ENCODE assay signal across 7 mouse cellular contexts in genomic region chr17:47508012-47508608, GRCm38 (mm10). TPM values are rescaled to one million over a fixed set of nuclear protein-coding genes. Genes with fewer than 3 reads are reported as not detected.
A peak's percentile ranks its signal among the peaks of the same experiment; 100 is the strongest.
DNase-seq lines count a peak whose midpoint lies in the region; ATAC-seq and TF ChIP-seq lines count a peak whose summit lies in the region.

No protein-coding gene starts in this region.

- no peak overlapping the region for H3K9ac ChIP-seq in hindbrain, postnatal 0 days (replicated peaks; ENCODE audit: low read length)

- peaks cover 31% of the 10 kb centered on the region for H3K36me3 ChIP-seq in G1E (replicated peaks)
- H3K36me3 ChIP-seq in hindbrain, postnatal 0 days (ENCODE audit: insufficient read depth, low read length): no peaks in the 10 kb centered on the region
- no peaks in the 10 kb centered on the region for H3K36me3 ChIP-seq in macrophage (ENCODE audit: inconsistent target)

- intact Hi-C loops in left cerebral cortex, adult 2 months (cut with DNase I): loop anchor here (10.0 kb wide), 1 partner anchor 363 kb away; no protein-coding TSS in a partner anchor

- no peaks in the 10 kb centered on the region for H3K9me3 ChIP-seq in G1E (replicated peaks)
- H3K9me3 ChIP-seq in hindbrain, postnatal 0 days (ENCODE audit: low read length): no peaks in the 10 kb centered on the region

- TF ChIP-seq CTCF in G1E (IDR thresholded peaks at IDR 0.05; ENCODE audit: low read depth, low read length): no peak
- TF ChIP-seq CTCF in hindbrain, postnatal 0 days (IDR thresholded peaks at IDR 0.05; ENCODE audit: low read depth): no peak
- TF ChIP-seq CTCF in left cerebral cortex, adult 2 months (IDR thresholded peaks at IDR 0.05): no peak

- peak; percentile 84 for DNase-seq in G1E (ENCODE audit: low spot score)
- peak; percentile 95 to 96 for DNase-seq in adrenal gland, postnatal 36 days
- peak; percentile 96 for DNase-seq in gastrocnemius, adult 18-20 months (ENCODE audit: low spot score)
- peak; percentile 72 for DNase-seq in hindbrain, postnatal 0 days (ENCODE audit: low spot score)
- peak; percentile 74 to 86 for DNase-seq in left cerebral cortex, adult 2 months (ENCODE audit: extremely low spot score in 1 of 2, low spot score in 2 of 2)
- DNase-seq in spleen, postnatal 4 days (ENCODE audit: low spot score in 2 of 2): peak; percentile 94

- ATAC-seq in G1E (ENCODE audit: extremely low read depth, insufficient number of reproducible peaks, low FRiP score, poor library complexity, severe bottlenecking): peak; percentile 77
- no peak; the same call in 1 of the 2 replicates for ATAC-seq in hindbrain, postnatal 0 days

- H3K4me2 ChIP-seq in hindbrain, postnatal 0 days (ENCODE audit: low read depth, low read length): peak overlapping the region; percentile 37; the same call in 1 of the 2 replicates

- WGBS in hindbrain, postnatal 0 days: 46% methylated on average over 12 of the region's 12 CpGs
- WGBS in macrophage (ENCODE audit: missing documents): under 1% methylated on average over 12 of the region's 12 CpGs

- H3K4me3 ChIP-seq in G1E (ENCODE audit: low read depth, low read length): peak overlapping the region; percentile 53; the same call in 1 of the 2 replicates
- H3K4me3 ChIP-seq in hindbrain, postnatal 0 days (ENCODE audit: low read length): no peak overlapping the region
- H3K4me3 ChIP-seq in left cerebral cortex, adult 2 months: 0 out of 2 replicates have a peak overlapping the region, but pooled peaks have one; percentile 9
- H3K4me3 ChIP-seq in macrophage (ENCODE audit: inconsistent target): peak overlapping the region; percentile 31

- H3K79me2 ChIP-seq in macrophage (ENCODE audit: inconsistent target): no peaks in the 10 kb centered on the region

- peak overlapping the region; percentile 76 for H3K27ac ChIP-seq in hindbrain, postnatal 0 days
- peak overlapping the region; percentile 89 for H3K27ac ChIP-seq in left cerebral cortex, adult 2 months
- H3K27ac ChIP-seq in macrophage: peak overlapping the region; percentile 80

- no peaks in the 10 kb centered on the region for H3K27me3 ChIP-seq in G1E (ENCODE audit: insufficient read depth, low read length)
- H3K27me3 ChIP-seq in hindbrain, postnatal 0 days (ENCODE audit: insufficient read depth, low read length): no peaks in the 10 kb centered on the region

- H3K4me1 ChIP-seq in G1E (ENCODE audit: insufficient read depth, low read depth, low read length): peaks cover 86% of the 10 kb centered on the region
- H3K4me1 ChIP-seq in hindbrain, postnatal 0 days (ENCODE audit: insufficient read depth, low read length): peaks cover 5% of the 10 kb centered on the region; the same call in 1 of the 2 replicates

RNA-seq across cellular contexts. Expression of gene Ccnd3, which starts 3.3 kb away (rescaled TPM):
- total RNA-seq in G1E (2014; fragmentation: Nextera tagmentation) (229 and 238 TPM in 2 replicates), G1E (2017) (134 and 143 TPM in 2 replicates)
- polyA plus RNA-seq in G1E (2012) (426 and 439 TPM in 2 replicates), macrophage (2018) (18.7 to 28.7 TPM (median 28.1 TPM) in 3 replicates)
- total RNA-seq in adrenal gland, postnatal 36 days (2021): 100 to 1,000 TPM; 408 to 430 TPM
- total RNA-seq in gastrocnemius, adult 18-20 months (2021): 10 to 100 TPM; 18.5 to 20.1 TPM
- 55.0 and 63.4 TPM in 2 replicates for total RNA-seq in hindbrain, postnatal 0 days (2014; rRNA removed)
- 69.3 and 71.5 TPM in 2 replicates for polyA plus RNA-seq in hindbrain, postnatal 0 days (2015; fragmentation: Nextera tagmentation; extraction: Ambion mirVana)
- total RNA-seq in left cerebral cortex, adult 2 months (2021): 10 to 100 TPM; 38.2 to 38.4 TPM
- total RNA-seq in macrophage (2018; cell fraction: chromatin; rRNA removed): 10 to 100 TPM in 15 of 26 experiments, 1 to 10 TPM in 11; 2.7 to 33.1 (median 11.7) TPM
- total RNA-seq in macrophage (2018; cell fraction: cytosol; rRNA removed): 10 to 100 TPM; 12.4 to 62.0 (median 30.2) TPM
- total RNA-seq in macrophage (2018; cell fraction: nucleus; rRNA removed): 10 to 100 TPM in 21 of 26 experiments, 1 to 10 TPM in 5; 5.0 to 59.2 (median 19.2) TPM

RNA-seq across cellular contexts. Expression of gene Taf8, which starts 6.0 kb away (rescaled TPM):
- 29.1 and 31.1 TPM in 2 replicates for total RNA-seq in G1E (2014; fragmentation: Nextera tagmentation)
- total RNA-seq in G1E (2017): 39.8 and 47.0 TPM in 2 replicates
- polyA plus RNA-seq in G1E (2012): 22.3 and 22.4 TPM in 2 replicates
- total RNA-seq in adrenal gland, postnatal 36 days (2021): 10 to 100 TPM; 18.5 to 21.2 TPM
- 10 to 100 TPM in 1 of 2 experiments, 1 to 10 TPM in 1; 9.2 to 12.1 TPM for total RNA-seq in gastrocnemius, adult 18-20 months (2021)
- 17.9 and 22.2 TPM in 2 replicates for total RNA-seq in hindbrain, postnatal 0 days (2014; rRNA removed)
- polyA plus RNA-seq in hindbrain, postnatal 0 days (2015; fragmentation: Nextera tagmentation; extraction: Ambion mirVana): 11.8 and 12.3 TPM in 2 replicates
- total RNA-seq in left cerebral cortex, adult 2 months (2021): 10 to 100 TPM; 17.3 to 22.0 TPM
- total RNA-seq in macrophage (2018; cell fraction: chromatin; rRNA removed): 10 to 100 TPM; 20.5 to 76.3 (median 41.5) TPM
- total RNA-seq in macrophage (2018; cell fraction: cytosol; rRNA removed): 10 to 100 TPM in 20 of 26 experiments, 1 to 10 TPM in 6; 4.8 to 16.7 (median 13.2) TPM
- 10 to 100 TPM; 14.7 to 49.9 (median 28.1) TPM for total RNA-seq in macrophage (2018; cell fraction: nucleus; rRNA removed)
- 8.5 to 16.9 TPM (median 13.1 TPM) in 3 replicates for polyA plus RNA-seq in macrophage (2018)
